Mouse (Mus musculus): ENCODE data around the gene Nup107. TPM values are rescaled to one million over a fixed set of nuclear protein-coding genes. Genes with fewer than 3 reads are reported as not detected.

The Nup107 gene
- total and polyA plus RNA-seq, 3 experiments, result 47.7 to 97.0 (median 82.0) TPM

DNA sequence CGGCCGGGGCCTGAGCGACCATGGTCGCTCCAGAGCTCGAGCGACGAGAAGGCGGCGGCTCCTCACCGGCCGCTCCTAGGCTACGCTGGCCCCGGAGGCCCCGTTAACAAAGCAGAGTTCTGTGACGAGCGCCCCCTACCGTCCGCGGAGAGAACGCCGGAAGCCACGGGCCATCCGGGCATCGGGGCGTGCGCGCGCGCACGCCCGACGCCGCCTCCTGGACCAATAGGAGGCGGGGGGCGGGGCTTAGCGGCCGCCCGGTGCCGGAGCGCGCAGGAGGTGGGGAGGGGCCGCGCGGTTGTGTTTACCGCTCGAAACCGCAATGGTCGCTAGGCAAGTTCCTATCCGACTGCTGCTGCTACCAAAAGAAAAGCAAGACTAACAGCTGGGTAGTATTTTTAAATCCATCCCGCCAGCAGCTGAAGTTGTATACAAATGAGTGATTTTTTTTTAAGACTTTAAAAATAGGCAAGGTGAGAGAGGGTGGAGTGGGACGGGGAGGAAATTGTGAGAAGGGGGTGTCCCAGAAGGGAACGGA, 81.8 kb downstream of the Nup107 start, which contains the start of gene Mdm2:
Gene Mdm2, minus strand, starts transcription at position 155 of the 538 bp plus-strand sequence.
- Histone ChIP-seq H3K79me2 (replicated peaks; ENCODE audit: control insufficient read depth, extremely low read depth, insufficient read depth, poor library complexity, severe bottlenecking) (peaks cover 39% of the 10 kb centered on the region), H3K4me2 (ENCODE audit: insufficient read depth, low read depth, poor library complexity, severe bottlenecking) (peak within 1 kb of the TSS; percentile 83), H3K27ac (ENCODE audit: insufficient read depth, low read depth) (peak within 1 kb of the TSS; percentile 100), H3K9me3 (replicated peaks; ENCODE audit: low read length) (no peaks in the 10 kb centered on the region), H3K9ac (ENCODE audit: insufficient read depth, low read depth) (peak within 1 kb of the TSS; percentile 100), H3K27me3 (replicated peaks) (no peaks in the 10 kb centered on the region), H3K36me3 (replicated peaks in 1 of 2; ENCODE audit: control insufficient read depth in 1 of 2, insufficient read depth in 1 of 2, low read length in 1 of 2) (peaks cover 14 to 27% of the 10 kb centered on the region in 2 experiments), H3K4me3 (replicated peaks in 1 of 3; ENCODE audit: low read depth in 2 of 3, low read length in 2 of 3, poor library complexity in 1 of 3) (peak within 1 kb of the TSS; percentile 84 to 99 (median 90)), H3K4me1 (ENCODE audit: control insufficient read depth in 1 of 2, insufficient read depth in 2 of 2) (peaks cover 20 to 51% of the 10 kb centered on the region in 2 experiments)
- in situ Hi-C loops (cut with MboI; ENCODE audit: low pct_ligation_motif_present, low pct_unique_long_range_greater_than_20kb, low sequenced_read_pairs) (no loop called here), dilution Hi-C loops (cut with MboI; ENCODE audit: extremely low pct_ligation_motif_present, extremely low pct_unique_long_range_greater_than_20kb, low sequenced_read_pairs) (no loop called here)
- TF ChIP-seq SIN3A (IDR thresholded peaks at IDR 0.05; ENCODE audit: low read length), result peak; percentile 96
- no peak for TF ChIP-seq ZKSCAN1 (IDR thresholded peaks at IDR 0.05; ENCODE audit: borderline replicate concordance, low read depth, low read length)
- TF ChIP-seq ZNF384 (IDR thresholded peaks at IDR 0.05; ENCODE audit: low read depth, low read length), result peak; percentile 93
- 0 out of 2 replicates have a peak, but pooled peaks have one; percentile 26 for TF ChIP-seq MYC (IDR thresholded peaks at IDR 0.05; ENCODE audit: low read depth, low read length)
- TF ChIP-seq CHD2 (IDR thresholded peaks at IDR 0.05; ENCODE audit: low read length), result no peak; the same call in 1 of the 2 replicates
- peak; percentile 66 for TF ChIP-seq POLR2A (IDR thresholded peaks at IDR 0.05; ENCODE audit: low read depth, low read length)
- peak; percentile 82 for TF ChIP-seq IRF4 (IDR thresholded peaks at IDR 0.05; ENCODE audit: low read depth, low read length)
- TF ChIP-seq MAFK (IDR thresholded peaks at IDR 0.05; ENCODE audit: insufficient replicate concordance, low read length), result no peak
- no peak; the same call in none of the 2 replicates for TF ChIP-seq RAD21 (IDR thresholded peaks at IDR 0.05; ENCODE audit: low read depth, low read length)
- TF ChIP-seq MXI1 (IDR thresholded peaks at IDR 0.05; ENCODE audit: low read depth, low read length), result peak; percentile 79
- TF ChIP-seq ZMIZ1 (IDR thresholded peaks at IDR 0.05; ENCODE audit: low read depth, low read length), result 0 out of 2 replicates have a peak, but pooled peaks have one; percentile 27
- TF ChIP-seq JUND (conservative IDR thresholded peaks at IDR 0.05; ENCODE audit: low read depth, low read length), result no peak
- peak; percentile 97 for TF ChIP-seq MEF2A (IDR thresholded peaks at IDR 0.05; ENCODE audit: borderline replicate concordance, low read depth, low read length)
- TF ChIP-seq ELF1 (IDR thresholded peaks at IDR 0.05; ENCODE audit: low read depth, low read length), result peak; percentile 89
- no peak for TF ChIP-seq USF1 (IDR thresholded peaks at IDR 0.05; ENCODE audit: low read depth, low read length)
- peak; percentile 88; the same call in 1 of the 2 replicates for TF ChIP-seq MAZ (IDR thresholded peaks at IDR 0.05; ENCODE audit: low read depth, low read length)
- no peak for TF ChIP-seq TBP (conservative IDR thresholded peaks at IDR 0.05; ENCODE audit: low read depth, low read length)
- TF ChIP-seq E2F4 (IDR thresholded peaks at IDR 0.05; ENCODE audit: insufficient replicate concordance, low read depth, low read length), result peak; percentile 68; the same call in 1 of the 2 replicates
- TF ChIP-seq NRF1 (IDR thresholded peaks at IDR 0.05; ENCODE audit: low read depth, low read length), result peak; percentile 81
- peak in 1 of 2 experiments; percentile 75; a peak in 2 of 4 replicates for TF ChIP-seq CTCF (conservative IDR thresholded peaks at IDR 0.05 in 1 of 2, IDR thresholded peaks at IDR 0.05 in 1 of 2; ENCODE audit: low read depth in 2 of 2, low read length in 2 of 2)
- TF ChIP-seq ZC3H11A (IDR thresholded peaks at IDR 0.05; ENCODE audit: low read depth, low read length), result no peak
- no peak for TF ChIP-seq KAT2A (IDR thresholded peaks at IDR 0.05; ENCODE audit: insufficient replicate concordance, low read length)
- TF ChIP-seq GABPA (IDR thresholded peaks at IDR 0.05; ENCODE audit: insufficient replicate concordance, low read depth, low read length), result no peak
- peak; percentile 94 for TF ChIP-seq ETS1 (conservative IDR thresholded peaks at IDR 0.05; ENCODE audit: low read depth, low read length)
- TF ChIP-seq POLR2AphosphoS2 (IDR thresholded peaks at IDR 0.05; ENCODE audit: low read depth, low read length), result no peak; the same call in 1 of the 2 replicates
- TF ChIP-seq JUN (IDR thresholded peaks at IDR 0.05; ENCODE audit: insufficient read depth, low read depth, low read length), result 0 out of 2 replicates have a peak, but pooled peaks have one; percentile 15
- TF ChIP-seq HCFC1 (IDR thresholded peaks at IDR 0.05; ENCODE audit: low read depth, low read length), result peak; percentile 71
- no peak for TF ChIP-seq MAX (IDR thresholded peaks at IDR 0.05; ENCODE audit: low read length)
- TF ChIP-seq RCOR1 (conservative IDR thresholded peaks at IDR 0.05; ENCODE audit: low read depth, low read length), result no peak; the same call in 1 of the 2 replicates
- peak; percentile 72 for TF ChIP-seq BHLHE40 (IDR thresholded peaks at IDR 0.05; ENCODE audit: low read depth, low read length)
- no peak for TF ChIP-seq PAX5 (IDR thresholded peaks at IDR 0.05; ENCODE audit: low read length)
- TF ChIP-seq USF2 (conservative IDR thresholded peaks at IDR 0.05; ENCODE audit: low read depth, low read length), result no peak
- TF ChIP-seq UBTF (IDR thresholded peaks at IDR 0.05; ENCODE audit: low read depth, low read length), result 0 out of 2 replicates have a peak, but pooled peaks have one; percentile 74
- TF ChIP-seq TCF12 (IDR thresholded peaks at IDR 0.05; ENCODE audit: low read depth, low read length), result peak; percentile 86
- TF ChIP-seq NELFE (IDR thresholded peaks at IDR 0.05; ENCODE audit: low read depth, low read length), result no peak
- TF ChIP-seq CHD1 (IDR thresholded peaks at IDR 0.05; ENCODE audit: low read depth, low read length), result no peak
- peak; percentile 24; the same call in 1 of the 2 replicates for TF ChIP-seq SMC3 (IDR thresholded peaks at IDR 0.05; ENCODE audit: low read depth, low read length)
- TF ChIP-seq EP300 (IDR thresholded peaks at IDR 0.05; ENCODE audit: low read length), result peak; percentile 75
- peak; percentile 91 for DNase-seq (ENCODE audit: extremely low read depth)

Data from CH12.LX (cell line).